In genomic region chr8:12536306-12536705, GRCm38 (mm10) we compare ENCODE assay signal across 38 mouse cellular contexts. TPM values are rescaled to one million over a fixed set of nuclear protein-coding genes. Genes with fewer than 3 reads are reported as not detected.
DNase-seq lines count a peak whose midpoint lies in the region; ATAC-seq and TF ChIP-seq lines count a peak whose summit lies in the region.
"Had no signal": no experiment of that assay in that cellular context is flagged by ENCODE, and none has a peak within 500 bp of the region (broad histone marks: within the 10 kb centered on the region; RNA-seq: fewer than 3 reads in every experiment).

No protein-coding gene starts in this region.

- H3K9me3 ChIP-seq in midbrain, embryonic 15.5 days, result no peaks in the 10 kb centered on the region
- H3K9me3 ChIP-seq in midbrain, embryonic 10.5 days (replicated peaks), result no peaks in the 10 kb centered on the region
- H3K9me3 ChIP-seq in ES-E14 (ENCODE audit: control insufficient read depth, insufficient read depth, low read depth, low read length), result no peaks in the 10 kb centered on the region
- H3K9me3 ChIP-seq: embryonic facial prominence, embryonic 10.5 days; embryonic facial prominence, embryonic 15.5 days; lung, embryonic 15.5 days; midbrain, embryonic 12.5 days; neural tube, embryonic 12.5 days had no signal

- peak; percentile 39; the same call in 1 of the 2 replicates for ATAC-seq in midbrain, embryonic 15.5 days (replicated peaks)
- ATAC-seq: forebrain, embryonic 14.5 days; hindbrain, embryonic 16.5 days; intestine, postnatal 0 days had no signal

- WGBS in midbrain, embryonic 15.5 days, result 79% methylated on average over 7 of the region's 7 CpGs
- WGBS in midbrain, embryonic 10.5 days, result 87% methylated on average over 7 of the region's 7 CpGs

- H3K36me3 ChIP-seq in midbrain, embryonic 15.5 days (replicated peaks), result no peaks in the 10 kb centered on the region
- no peaks in the 10 kb centered on the region for H3K36me3 ChIP-seq in midbrain, embryonic 10.5 days
- no peaks in the 10 kb centered on the region for H3K36me3 ChIP-seq in ES-E14 (ENCODE audit: control insufficient read depth, insufficient read depth, low read length, poor library complexity, severe bottlenecking)
- H3K36me3 ChIP-seq: embryonic facial prominence, embryonic 10.5 days; embryonic facial prominence, embryonic 15.5 days; limb, embryonic 13.5 days; lung, embryonic 15.5 days; midbrain, embryonic 12.5 days; neural tube, embryonic 12.5 days had no signal

- no peak overlapping the region for H3K4me2 ChIP-seq in midbrain, embryonic 15.5 days
- H3K4me2 ChIP-seq: embryonic facial prominence, embryonic 15.5 days; limb, embryonic 13.5 days; liver, embryonic 11.5 days; midbrain, embryonic 12.5 days; neural tube, embryonic 12.5 days had no signal

- peak; percentile 32 to 33 for DNase-seq in cerebellum, postnatal 14 days
- no peak for DNase-seq in cerebellum, postnatal 36 days
- no peak for DNase-seq in midbrain, embryonic 10.5 days (ENCODE audit: low spot score)
- DNase-seq in ES-E14 (ENCODE audit: low read depth, low spot score), result no peak
- no peak for DNase-seq in testis, postnatal 10 days (ENCODE audit: low spot score)
- DNase-seq in ovary, postnatal 36 days (ENCODE audit: low spot score), result no peak
- DNase-seq: adrenal gland, postnatal 10 days; cerebellum, adult 11 months; cerebellum, adult 9-11 months; gastrocnemius, postnatal 14 days; heart, postnatal 14 days; kidney, adult 9 months; kidney, postnatal 14 days; right cerebral cortex, postnatal 25 days; thymus, adult 18-20 months; thymus, postnatal 25 days had no signal

- H3K9ac ChIP-seq in midbrain, embryonic 15.5 days, result no peak overlapping the region
- no peak overlapping the region for H3K9ac ChIP-seq in ES-E14 (ENCODE audit: insufficient read depth, low read depth, low read length, poor library complexity, severe bottlenecking)
- H3K9ac ChIP-seq: embryonic facial prominence, embryonic 15.5 days; limb, embryonic 13.5 days; lung, embryonic 15.5 days; midbrain, embryonic 12.5 days; neural tube, embryonic 12.5 days had no signal

- H3K27me3 ChIP-seq in midbrain, embryonic 15.5 days (replicated peaks), result no peaks in the 10 kb centered on the region
- H3K27me3 ChIP-seq in midbrain, embryonic 10.5 days (ENCODE audit: low read depth, poor library complexity, severe bottlenecking), result no peaks in the 10 kb centered on the region
- H3K27me3 ChIP-seq: lung, embryonic 15.5 days had no signal

- no peak overlapping the region for H3K27ac ChIP-seq in midbrain, embryonic 15.5 days
- no peak overlapping the region for H3K27ac ChIP-seq in midbrain, embryonic 10.5 days (replicated peaks)
- H3K27ac ChIP-seq in ES-E14 (ENCODE audit: insufficient read depth, low read depth, low read length, poor library complexity, severe bottlenecking), result no peak overlapping the region
- H3K27ac ChIP-seq: embryonic facial prominence, embryonic 10.5 days; embryonic facial prominence, embryonic 15.5 days; limb, embryonic 13.5 days; lung, embryonic 15.5 days; midbrain, embryonic 12.5 days; neural tube, embryonic 12.5 days had no signal

- H3K4me1 ChIP-seq in midbrain, embryonic 15.5 days, result no peaks in the 10 kb centered on the region
- H3K4me1 ChIP-seq in midbrain, embryonic 10.5 days, result no peaks in the 10 kb centered on the region
- H3K4me1 ChIP-seq in ES-E14 (ENCODE audit: control insufficient read depth in 2 of 2, insufficient read depth in 2 of 2, low read length in 2 of 2, poor library complexity in 1 of 2), result peaks cover 0 to 2% of the 10 kb centered on the region in 2 experiments; a peak in 2 of 4 replicates
- H3K4me1 ChIP-seq: embryonic facial prominence, embryonic 10.5 days; embryonic facial prominence, embryonic 15.5 days; neural tube, embryonic 12.5 days had no signal

- H3K4me3 ChIP-seq in midbrain, embryonic 15.5 days, result no peak overlapping the region
- H3K4me3 ChIP-seq in midbrain, embryonic 10.5 days, result no peak overlapping the region
- H3K4me3 ChIP-seq in ES-E14 (ENCODE audit: insufficient read depth in 1 of 2, low read depth in 1 of 2, low read length in 2 of 2, poor library complexity in 1 of 2, severe bottlenecking in 1 of 2), result peak overlapping the region; percentile 6 to 30; a peak in 3 of 4 replicates
- H3K4me3 ChIP-seq: embryonic facial prominence, embryonic 10.5 days; embryonic facial prominence, embryonic 15.5 days; limb, embryonic 13.5 days; lung, embryonic 15.5 days; midbrain, embryonic 12.5 days; myocyte; neural tube, embryonic 12.5 days had no signal

- in situ Hi-C loops in ES-E14 (cut with MboI; ENCODE audit: low sequenced_read_pairs in 2 of 2, unreplicated experiment in 2 of 2), result no loop called here

TF ChIP-seq in ES-E14, 5 proteins besides CTCF, POLR2A, EP300 and RAD21:
- no peak for TF ChIP-seq ZNF384 (IDR thresholded peaks at IDR 0.05; ENCODE audit: low read depth, low read length)
- TF ChIP-seq CHD2 (IDR thresholded peaks at IDR 0.05; ENCODE audit: low read depth, low read length), result no peak
- no peak for TF ChIP-seq HCFC1 (IDR thresholded peaks at IDR 0.05; ENCODE audit: borderline replicate concordance, insufficient read depth, low read length)
- TF ChIP-seq ZC3H11A (IDR thresholded peaks at IDR 0.05; ENCODE audit: borderline replicate concordance, low read depth, low read length), result no peak
- TF ChIP-seq MAFK (IDR thresholded peaks at IDR 0.05; ENCODE audit: insufficient read depth, low read depth, low read length), result no peak

RNA-seq across cellular contexts. Expression of gene Spaca7, which starts 36.5 kb away (rescaled TPM):
- polyA plus RNA-seq in midbrain, embryonic 15.5 days (2015; fragmentation: Nextera tagmentation; extraction: Ambion mirVana), result not detected in 2 replicates
- polyA plus RNA-seq in midbrain, embryonic 10.5 days (2016; fragmentation: Nextera tagmentation; extraction: Ambion mirVana), result not detected in 2 replicates
- total RNA-seq in ES-E14 (2012; rRNA removed), result not detected in 2 replicates
- total RNA-seq: adrenal gland, postnatal 10 days; gastrocnemius, postnatal 14 days; granulocyte monocyte progenitor cell, adult 5-6 weeks; heart, postnatal 14 days; layer of hippocampus, adult 18-20 months; layer of hippocampus, postnatal 10 days; left cerebral cortex, adult 18-20 months; left cerebral cortex, postnatal 14 days; megakaryocyte progenitor cell, adult 5-6 weeks had no signal
- polyA plus RNA-seq: embryonic facial prominence, embryonic 10.5 days; embryonic facial prominence, embryonic 15.5 days; forebrain, embryonic 14.5 days; heart, embryonic 14.5 days; hindbrain, embryonic 11.5 days; hindbrain, embryonic 16.5 days; limb, embryonic 13.5 days; liver, embryonic 11.5 days; liver, embryonic 16.5 days; lung, embryonic 15.5 days; midbrain, embryonic 12.5 days; myocyte; neural tube, embryonic 12.5 days; stomach, embryonic 16.5 days had no signal

Comparison
In these comparisons a context has a peak if more than half of its experiments do, and no peak if none do; other contexts are left out.
1. DNase-seq: peak in cerebellum, postnatal 14 days (2 of 2); none in cerebellum, postnatal 36 days (0 of 2), midbrain, embryonic 10.5 days (single experiment), ES-E14 (single experiment), testis, postnatal 10 days (single experiment) and ovary, postnatal 36 days (single experiment).
2. H3K4me3 ChIP-seq: peak in ES-E14 (2 of 2); none in midbrain, embryonic 15.5 days (single experiment) and midbrain, embryonic 10.5 days (single experiment).